Mouse (Mus musculus) E14TG2a.4 (cell line): ENCODE data around the gene Tspan10.

Experiments
- CTCF ChIP-seq: conservative IDR thresholded peaks from 2 replicates; pipeline ENCODE4 v1.5.1; 2014; ENCODE audit warnings: low read length
- NANOG ChIP-seq: IDR thresholded peaks from 2 replicates; pipeline ENCODE4 v1.6.1; 2014; ENCODE audit warnings: borderline replicate concordance, low read length, mixed read lengths
- POU5F1 ChIP-seq: IDR thresholded peaks from 2 replicates; pipeline ENCODE4 v1.6.1; 2014; ENCODE audit warnings: low read length, borderline replicate concordance

- TF ChIP-seq CTCF (no peak), POU5F1 (no peak), NANOG (no peak)
Observed at GRCm38 (mm10) chr11:120483448-120483934, 41.0 kb downstream of the Tspan10 start.
